Mouse (Mus musculus): ENCODE data around the gene Sbk3. TPM values are rescaled to one million over a fixed set of nuclear protein-coding genes. Genes with fewer than 3 reads are reported as not detected.

Sbk3 gene
- total and polyA plus RNA-seq, 2 experiments from 2014 or later: 0.31 TPM

- Histone ChIP-seq H3K9ac (replicated peaks; ENCODE audit: low read length) (no peak overlapping the region), H3K27ac (no peak overlapping the region), H3K4me3 (ENCODE audit: low read length) (peak overlapping the region; percentile 27), H3K4me1 (ENCODE audit: insufficient read depth, low read length) (no peaks in the 10 kb centered on the region; the same call in 1 of the 2 replicates), H3K4me2 (ENCODE audit: low read depth, low read length) (peak overlapping the region; percentile 57), H3K9me3 (ENCODE audit: low read length) (no peaks in the 10 kb centered on the region), H3K27me3 (ENCODE audit: insufficient read depth, low read length) (no peaks in the 10 kb centered on the region), H3K36me3 (ENCODE audit: insufficient read depth, low read length) (no peaks in the 10 kb centered on the region)
- DNase-seq (ENCODE audit: low spot score) (peak; percentile 95), ATAC-seq (peak; percentile 90)
- TF ChIP-seq CTCF (IDR thresholded peaks at IDR 0.05; ENCODE audit: low read depth): peak; percentile 97
- 19% methylated on average over 15 of the region's 15 CpGs for WGBS
Observed at GRCm38 (mm10) chr7:4943223-4943815, 27.6 kb downstream of the Sbk3 start.

GRCm38 (mm10) chr7:4942673-4943072 lies 28.3 kb downstream of the Sbk3 start:
- ATAC-seq (no peak; the same call in 1 of the 2 replicates), DNase-seq (ENCODE audit: low spot score) (no peak)
- no peaks in the 10 kb centered on the region for H3K27me3 ChIP-seq (ENCODE audit: insufficient read depth, low read length)
- WGBS: 59% methylated on average over 5 of the region's 5 CpGs
- H3K9me3 ChIP-seq (ENCODE audit: low read length): no peaks in the 10 kb centered on the region
- H3K4me2 ChIP-seq (ENCODE audit: low read depth, low read length): no peak overlapping the region
- H3K9ac ChIP-seq (replicated peaks; ENCODE audit: low read length): no peak overlapping the region
- H3K4me1 ChIP-seq (ENCODE audit: insufficient read depth, low read length): no peaks in the 10 kb centered on the region; the same call in 1 of the 2 replicates
- H3K4me3 ChIP-seq (ENCODE audit: low read length): no peak overlapping the region
- no peaks in the 10 kb centered on the region for H3K36me3 ChIP-seq (ENCODE audit: insufficient read depth, low read length)
- no peak for TF ChIP-seq CTCF (IDR thresholded peaks at IDR 0.05; ENCODE audit: low read depth)
- H3K27ac ChIP-seq: no peak overlapping the region

- H3K27me3 ChIP-seq (ENCODE audit: insufficient read depth, low read length): no peaks in the 10 kb centered on the region
- no peak overlapping the region for H3K27ac ChIP-seq
- peak; percentile 78 for DNase-seq (ENCODE audit: low spot score)
- H3K4me2 ChIP-seq (ENCODE audit: low read depth, low read length): no peak overlapping the region
- no peak overlapping the region for H3K4me3 ChIP-seq (ENCODE audit: low read length)
- no peak overlapping the region for H3K9ac ChIP-seq (replicated peaks; ENCODE audit: low read length)
- ATAC-seq: peak; percentile 54; the same call in 1 of the 2 replicates
- H3K9me3 ChIP-seq (ENCODE audit: low read length): no peaks in the 10 kb centered on the region
- no peaks in the 10 kb centered on the region; the same call in 1 of the 2 replicates for H3K4me1 ChIP-seq (ENCODE audit: insufficient read depth, low read length)
- WGBS: 20% methylated on average over 9 of the region's 9 CpGs
- peak; percentile 86 for TF ChIP-seq CTCF (IDR thresholded peaks at IDR 0.05; ENCODE audit: low read depth)
- H3K36me3 ChIP-seq (ENCODE audit: insufficient read depth, low read length): no peaks in the 10 kb centered on the region
Observed at GRCm38 (mm10) chr7:4940068-4940479, 30.9 kb downstream of the Sbk3 start.

- ATAC-seq: no peak
- WGBS: 23% methylated on average over 2 of the region's 2 CpGs
Observed at GRCm38 (mm10) chr7:4938456-4938855, 32.5 kb downstream of the Sbk3 start.

GRCm38 (mm10) chr7:4937392-4937791 lies 33.6 kb downstream of the Sbk3 start:
- DNase-seq (ENCODE audit: low spot score) (no peak), ATAC-seq (no peak)
- Histone ChIP-seq H3K4me1 (ENCODE audit: insufficient read depth, low read length) (no peaks in the 10 kb centered on the region), H3K36me3 (ENCODE audit: insufficient read depth, low read length) (no peaks in the 10 kb centered on the region), H3K9ac (replicated peaks; ENCODE audit: low read length) (no peak overlapping the region), H3K4me3 (ENCODE audit: low read length) (no peak overlapping the region), H3K4me2 (ENCODE audit: low read depth, low read length) (no peak overlapping the region), H3K27ac (no peak overlapping the region), H3K9me3 (ENCODE audit: low read length) (no peaks in the 10 kb centered on the region), H3K27me3 (ENCODE audit: insufficient read depth, low read length) (no peaks in the 10 kb centered on the region)
- TF ChIP-seq CTCF (IDR thresholded peaks at IDR 0.05; ENCODE audit: low read depth): no peak
- 73% methylated on average over 11 of the region's 11 CpGs for WGBS

More at GRCm38 (mm10) chr7:4938456-4938855, 32.5 kb downstream of the Sbk3 start:
- H3K27me3 ChIP-seq (ENCODE audit: insufficient read depth, low read length): no peaks in the 10 kb centered on the region
- no peak overlapping the region for H3K4me2 ChIP-seq (ENCODE audit: low read depth, low read length)
- H3K36me3 ChIP-seq (ENCODE audit: insufficient read depth, low read length): no peaks in the 10 kb centered on the region
- no peak overlapping the region for H3K4me3 ChIP-seq (ENCODE audit: low read length)
- TF ChIP-seq CTCF (IDR thresholded peaks at IDR 0.05; ENCODE audit: low read depth): peak; percentile 91
- no peaks in the 10 kb centered on the region for H3K9me3 ChIP-seq (ENCODE audit: low read length)
- no peaks in the 10 kb centered on the region; the same call in 1 of the 2 replicates for H3K4me1 ChIP-seq (ENCODE audit: insufficient read depth, low read length)
- H3K9ac ChIP-seq (replicated peaks; ENCODE audit: low read length): no peak overlapping the region
- no peak overlapping the region for H3K27ac ChIP-seq
- DNase-seq (ENCODE audit: low spot score): peak; percentile 57

GRCm38 (mm10) chr7:4936832-4937231 lies 34.1 kb downstream of the Sbk3 start:
- Histone ChIP-seq H3K27ac (no peak overlapping the region), H3K9ac (replicated peaks; ENCODE audit: low read length) (no peak overlapping the region), H3K4me3 (ENCODE audit: low read length) (no peak overlapping the region), H3K27me3 (ENCODE audit: insufficient read depth, low read length) (no peaks in the 10 kb centered on the region), H3K4me2 (ENCODE audit: low read depth, low read length) (no peak overlapping the region), H3K36me3 (ENCODE audit: insufficient read depth, low read length) (no peaks in the 10 kb centered on the region), H3K9me3 (ENCODE audit: low read length) (no peaks in the 10 kb centered on the region), H3K4me1 (ENCODE audit: insufficient read depth, low read length) (no peaks in the 10 kb centered on the region)
- ATAC-seq: no peak
- WGBS: 68% methylated on average over 10 of the region's 10 CpGs
- DNase-seq (ENCODE audit: low spot score): no peak
- no peak for TF ChIP-seq CTCF (IDR thresholded peaks at IDR 0.05; ENCODE audit: low read depth)

Measured in hindbrain, postnatal 0 days (tissue).